8 mouse cellular contexts compared by ENCODE assay signal in genomic region chr15:80671295-80672252, GRCm38 (mm10). TPM values are rescaled to one million over a fixed set of nuclear protein-coding genes. Genes with fewer than 3 reads are reported as not detected.
A peak's percentile ranks its signal among the peaks of the same experiment; 100 is the strongest.
DNase-seq lines count a peak whose midpoint lies in the region; ATAC-seq and TF ChIP-seq lines count a peak whose summit lies in the region.

Fam83f (plus strand) TSS chr15:80671847.

- peak within 1 kb of the TSS; percentile 54 for H3K27ac ChIP-seq in heart, embryonic 10.5 days
- no peak within 1 kb of the TSS for H3K27ac ChIP-seq in lung, embryonic 15.5 days
- H3K27ac ChIP-seq in neural tube, embryonic 15.5 days (replicated peaks), result no peak within 1 kb of the TSS

- peak within 1 kb of the TSS; percentile 88 for H3K4me2 ChIP-seq in lung, embryonic 15.5 days
- H3K4me2 ChIP-seq in neural tube, embryonic 15.5 days, result peak within 1 kb of the TSS; percentile 74

- H3K27me3 ChIP-seq in E14TG2a.4 (ENCODE audit: insufficient read depth, low read length), result peaks cover 62% of the 10 kb centered on the region
- H3K27me3 ChIP-seq in heart, embryonic 10.5 days (ENCODE audit: insufficient read depth, poor library complexity, severe bottlenecking), result peaks cover 71% of the 10 kb centered on the region
- H3K27me3 ChIP-seq in lung, embryonic 15.5 days, result peaks cover 24% of the 10 kb centered on the region
- H3K27me3 ChIP-seq in neural tube, embryonic 15.5 days (replicated peaks), result peaks cover 37% of the 10 kb centered on the region

- WGBS in heart, embryonic 10.5 days, result 4% methylated on average over 85 of the region's 85 CpGs
- WGBS in lung, embryonic 15.5 days, result 5% methylated on average over 83 of the region's 85 CpGs
- WGBS in neural tube, embryonic 15.5 days, result 5% methylated on average over 85 of the region's 85 CpGs

- H3K9ac ChIP-seq in lung, embryonic 15.5 days, result peak within 1 kb of the TSS; percentile 33; the same call in 1 of the 2 replicates
- H3K9ac ChIP-seq in neural tube, embryonic 15.5 days (replicated peaks), result peak within 1 kb of the TSS; percentile 29

- peaks cover 16% of the 10 kb centered on the region for H3K4me1 ChIP-seq in E14TG2a.4 (replicated peaks; ENCODE audit: low read depth, low read length)
- peaks cover 12% of the 10 kb centered on the region for H3K4me1 ChIP-seq in heart, embryonic 10.5 days
- peaks cover 11% of the 10 kb centered on the region for H3K4me1 ChIP-seq in lung, embryonic 15.5 days
- H3K4me1 ChIP-seq in neural tube, embryonic 15.5 days, result peaks cover 12% of the 10 kb centered on the region

- no peak for TF ChIP-seq CTCF in E14TG2a.4 (conservative IDR thresholded peaks at IDR 0.05; ENCODE audit: low read length)

- peaks cover 9% of the 10 kb centered on the region; the same call in 1 of the 2 replicates for H3K9me3 ChIP-seq in E14TG2a.4 (ENCODE audit: low read length)
- no peaks in the 10 kb centered on the region for H3K9me3 ChIP-seq in heart, embryonic 10.5 days
- H3K9me3 ChIP-seq in lung, embryonic 15.5 days, result no peaks in the 10 kb centered on the region
- 0 out of 2 replicates have a peak, but pooled peaks cover 3% of the 10 kb centered on the region for H3K9me3 ChIP-seq in neural tube, embryonic 15.5 days (replicated peaks)

- peak; percentile 73 for ATAC-seq in lung, embryonic 15.5 days (ENCODE audit: borderline replicate concordance, extremely low read depth, low FRiP score, low TSS enrichment)
- ATAC-seq in neural tube, embryonic 15.5 days (ENCODE audit: low FRiP score), result no peak

- DNase-seq in embryo, embryonic 10.5 days (ENCODE audit: low spot score), result peak; percentile 46
- no peak for DNase-seq in heart, embryonic 10.5 days (ENCODE audit: low spot score)
- DNase-seq in kidney, adult 8-10 months, result peak; percentile 40 to 42
- DNase-seq in frontal cortex, adult 2 months (ENCODE audit: extremely low spot score in 1 of 2, low spot score in 1 of 2), result no peak
- no peak for DNase-seq in layer of hippocampus, adult 11-12 months (ENCODE audit: low spot score)

- no peaks in the 10 kb centered on the region for H3K36me3 ChIP-seq in E14TG2a.4 (ENCODE audit: insufficient read depth, low read length)
- no peaks in the 10 kb centered on the region for H3K36me3 ChIP-seq in heart, embryonic 10.5 days
- H3K36me3 ChIP-seq in lung, embryonic 15.5 days, result no peaks in the 10 kb centered on the region
- no peaks in the 10 kb centered on the region for H3K36me3 ChIP-seq in neural tube, embryonic 15.5 days

- H3K4me3 ChIP-seq in E14TG2a.4 (replicated peaks; ENCODE audit: low read length), result peak within 1 kb of the TSS; percentile 76
- peak within 1 kb of the TSS; percentile 61 for H3K4me3 ChIP-seq in heart, embryonic 10.5 days
- peak within 1 kb of the TSS; percentile 45 for H3K4me3 ChIP-seq in lung, embryonic 15.5 days
- H3K4me3 ChIP-seq in neural tube, embryonic 15.5 days (replicated peaks), result peak within 1 kb of the TSS; percentile 39

RNA-seq across cellular contexts. Expression of gene Fam83f, which starts in this region (rescaled TPM):
- polyA plus RNA-seq in heart, embryonic 10.5 days (2016; fragmentation: Nextera tagmentation; extraction: Ambion mirVana), result 0.31 and 0.50 TPM in 2 replicates
- polyA plus RNA-seq in lung, embryonic 15.5 days (2015; fragmentation: Nextera tagmentation; extraction: Ambion mirVana), result 1.1 and 1.5 TPM in 2 replicates
- 0.23 and 2.4 TPM in 2 replicates for polyA plus RNA-seq in neural tube, embryonic 15.5 days (2015; fragmentation: Nextera tagmentation; extraction: Ambion mirVana)
- 0.68 and 0.86 TPM in 2 replicates for polyA plus RNA-seq in frontal cortex, adult 2 months (2012; rRNA removed)

Comparison
In these comparisons a context has a peak if more than half of its experiments do, and no peak if none do; other contexts are left out.
1. DNase-seq: peak in embryo, embryonic 10.5 days (single experiment) and kidney, adult 8-10 months (2 of 2); none in heart, embryonic 10.5 days (single experiment), frontal cortex, adult 2 months (0 of 2) and layer of hippocampus, adult 11-12 months (single experiment).
2. Peak in every context shown above with its lines, with median percentiles within 50 percentile points of each other: H3K4me3 ChIP-seq.